Mouse (Mus musculus) activated CD4-positive, CD25-positive, alpha-beta regulatory T cell, adult 4 months (primary cell): ENCODE measurements around the gene Nav2. TPM values are rescaled to one million over a fixed set of nuclear protein-coding genes. Genes with fewer than 3 reads are reported as not detected.

Experiments
- ATAC-seq: one replicate; pipeline ENCODE4 v1.8.0; 2017
- polyA plus RNA-seq, 2 experiments: library from polyadenylated mRNA; unstranded; fragments of 100-300 nt; shearing (Covaris generic); gene quantifications; one replicate each; pipeline ENCODE4 v1.2.1; 2017

The Nav2 gene
- polyA plus RNA-seq, 2 experiments from 2014 or later = 14.2 to 16.6 TPM

DNA sequence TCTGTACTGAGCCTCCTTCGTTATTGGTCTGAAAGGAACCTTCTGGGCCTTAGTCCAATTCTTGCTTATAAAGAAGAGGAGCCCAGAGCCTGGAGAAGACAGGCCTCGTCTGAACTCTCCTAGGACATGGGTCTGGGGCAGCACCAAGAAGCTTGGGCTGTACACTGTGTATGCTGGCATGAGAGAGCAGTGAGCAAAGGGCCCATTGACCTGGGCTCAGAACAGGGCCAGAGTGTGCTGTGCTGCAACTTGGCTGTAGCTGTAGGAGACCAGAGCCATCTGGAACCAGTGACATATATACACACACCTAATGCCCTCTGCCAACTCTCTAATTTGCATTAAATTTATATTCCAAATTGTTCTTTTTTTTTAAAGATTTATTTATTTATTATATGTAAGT, 621.0 kb downstream of the Nav2 start:
- ATAC-seq = no peak

DNA sequence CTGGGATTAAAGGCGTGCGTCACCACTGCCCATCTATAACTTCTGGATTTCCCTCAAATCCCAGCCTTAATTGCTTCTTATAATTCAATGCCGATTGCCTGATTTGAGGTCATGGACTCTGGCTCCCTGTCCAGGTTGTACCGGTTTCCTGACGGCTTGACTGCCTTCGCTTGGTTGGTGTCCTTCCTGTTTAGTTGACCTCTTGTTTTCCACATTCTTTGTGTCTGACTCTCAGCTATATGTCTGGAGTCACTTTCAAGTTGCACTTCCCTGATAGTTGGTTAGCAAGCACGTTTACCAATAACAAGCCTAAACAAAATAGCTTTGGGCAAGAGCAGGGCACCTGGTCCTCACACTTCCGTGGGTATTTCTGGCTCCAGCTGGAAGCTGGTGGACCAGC, 625.1 kb downstream of the Nav2 start:
- no peak for ATAC-seq

- no peak for ATAC-seq
Observed at GRCm38 (mm10) chr7:49534208-49534607, 625.7 kb downstream of the Nav2 start.

GRCm38 (mm10) chr7:49538360-49538759, 629.8 kb downstream of the Nav2 start:
- no peak for ATAC-seq

DNA sequence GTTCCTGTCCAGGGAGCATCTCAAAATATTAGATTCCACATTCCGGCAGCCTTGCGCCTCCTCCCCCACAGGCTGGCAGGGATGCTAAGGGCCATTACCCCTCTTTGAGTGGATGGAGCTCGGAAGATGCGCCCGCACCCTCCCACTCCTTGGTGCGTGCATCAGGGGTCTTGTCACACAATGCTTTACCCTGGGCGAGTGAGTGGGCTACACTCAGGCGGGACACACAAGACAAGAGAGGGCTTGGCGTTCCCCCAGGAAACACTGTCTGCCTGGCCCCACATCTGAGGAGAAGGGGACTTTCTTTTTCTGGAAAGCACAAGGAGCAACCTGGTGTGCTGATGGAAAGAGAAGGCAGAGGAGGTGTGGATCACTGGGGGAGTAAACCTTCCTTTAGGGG, 631.7 kb downstream of the Nav2 start:
- ATAC-seq = no peak

DNA sequence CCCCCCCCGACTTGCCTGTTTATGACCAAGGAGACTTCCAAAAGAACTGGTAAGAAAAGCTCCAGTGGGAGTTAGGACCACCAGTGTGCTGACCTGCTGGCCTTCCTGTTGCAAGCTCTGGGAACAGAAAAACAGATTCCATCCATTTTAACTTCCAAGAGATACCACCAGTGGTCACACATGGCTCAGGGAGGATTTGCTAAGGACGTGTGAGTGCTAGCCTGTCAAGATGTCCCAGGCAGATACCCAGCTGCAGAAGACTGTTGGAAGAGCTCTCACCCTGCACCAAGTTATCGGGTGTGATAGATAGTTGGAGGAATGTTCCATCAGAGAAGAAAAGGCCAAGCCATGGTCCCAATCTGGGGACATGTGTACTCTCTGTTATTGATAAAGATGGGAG, 633.6 kb downstream of the Nav2 start:
- ATAC-seq = no peak

GRCm38 (mm10) chr7:49544775-49545705, 636.5 kb downstream of the Nav2 start:
- no peak for ATAC-seq

DNA sequence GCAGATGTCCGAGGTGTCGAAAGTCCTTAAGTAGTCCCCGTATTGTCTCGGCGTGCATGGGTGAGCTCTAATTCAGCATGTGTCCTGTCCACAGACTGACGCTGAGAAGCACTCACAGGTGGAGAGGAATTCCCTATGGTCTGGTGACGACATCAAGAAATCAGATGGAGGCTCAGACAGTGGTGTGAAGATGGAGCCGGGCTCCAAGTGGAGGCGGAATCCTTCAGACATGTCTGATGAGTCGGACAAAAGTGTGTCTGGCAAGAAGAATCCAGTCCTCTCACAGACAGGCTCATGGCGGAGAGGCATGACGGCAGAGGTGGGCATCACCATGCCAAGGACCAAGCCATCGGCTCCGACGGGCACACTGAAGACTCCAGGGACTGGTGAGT, 637.2 kb downstream of the Nav2 start:
- ATAC-seq = no peak

DNA sequence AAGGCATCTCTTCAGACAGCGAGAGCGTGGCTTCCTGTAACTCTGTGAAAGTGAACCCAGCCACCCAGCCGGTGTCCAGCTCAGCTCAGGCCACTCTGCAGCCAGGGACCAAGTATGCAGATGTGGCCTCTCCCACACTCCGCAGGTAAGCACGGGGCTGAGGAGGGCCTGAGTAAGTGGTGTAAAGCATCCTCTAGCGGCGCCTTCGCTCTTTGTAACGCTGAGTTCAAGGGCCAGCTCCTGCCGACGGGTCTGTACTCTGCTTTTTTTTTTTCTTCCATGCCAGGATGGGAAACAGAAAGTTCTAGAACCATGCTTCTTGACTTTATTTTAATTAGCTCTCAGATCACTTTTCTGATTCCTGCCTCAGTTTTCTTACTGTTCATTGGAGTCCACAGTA, 639.9 kb downstream of the Nav2 start:
- ATAC-seq = no peak

DNA sequence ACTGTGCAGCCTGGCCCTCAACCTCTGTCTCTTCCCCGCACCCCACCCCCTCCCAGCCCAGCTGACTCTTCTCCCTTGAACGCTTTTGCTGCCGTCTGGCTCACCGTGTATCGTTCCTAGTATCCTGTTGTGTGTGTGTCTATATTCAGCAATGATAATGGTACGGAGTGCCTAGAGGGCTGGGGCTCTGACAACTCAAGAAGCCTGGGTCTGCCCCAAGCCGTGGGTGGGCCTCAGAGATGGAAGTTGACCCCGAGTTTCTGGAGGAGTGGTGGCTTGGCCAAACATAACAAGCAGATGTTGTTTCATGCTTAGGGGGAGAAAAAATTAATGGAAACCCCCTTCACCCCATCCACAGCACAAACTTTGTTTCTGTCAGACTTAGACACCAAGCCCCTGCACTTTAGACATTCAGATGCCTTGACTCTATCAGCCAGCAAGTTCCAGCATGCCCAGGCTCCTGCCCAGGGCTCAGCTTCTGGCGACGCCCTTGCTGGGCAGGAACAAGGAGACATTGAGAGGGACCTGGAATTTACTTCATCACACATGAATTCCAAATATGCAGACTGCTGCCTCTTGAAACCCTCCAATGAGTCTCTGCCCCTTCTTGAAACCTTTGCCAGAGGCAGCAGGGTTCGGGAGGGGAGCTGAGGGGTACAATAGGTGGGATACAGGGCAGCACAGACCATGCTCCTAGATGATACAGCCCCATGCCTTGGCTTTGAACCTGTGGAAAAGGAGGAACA, 644.9 kb downstream of the Nav2 start:
- no peak for ATAC-seq

DNA sequence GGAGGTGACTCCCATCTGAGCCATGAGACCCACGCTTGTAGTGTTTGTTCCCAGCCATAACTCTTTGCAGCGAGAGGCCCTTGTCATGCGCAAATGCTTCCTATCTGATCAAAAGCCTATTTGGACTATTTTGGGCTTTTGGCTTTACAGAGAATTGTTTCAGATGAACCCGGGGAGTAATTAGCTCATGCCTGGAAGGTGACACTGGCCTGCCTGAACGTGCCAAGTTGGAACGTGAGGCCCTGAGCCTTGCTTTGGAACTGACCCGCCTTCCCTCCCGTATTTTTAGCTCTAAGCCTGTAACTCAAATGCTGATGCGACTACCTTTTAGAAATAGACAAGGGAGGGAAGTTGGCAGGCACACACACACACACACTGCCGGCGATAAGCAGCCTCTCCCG, 649.7 kb downstream of the Nav2 start:
- ATAC-seq = no peak

GRCm38 (mm10) chr7:49558895-49559294, 650.4 kb downstream of the Nav2 start:
- no peak for ATAC-seq

GRCm38 (mm10) chr7:49560012-49560411, 651.5 kb downstream of the Nav2 start:
- no peak for ATAC-seq

DNA sequence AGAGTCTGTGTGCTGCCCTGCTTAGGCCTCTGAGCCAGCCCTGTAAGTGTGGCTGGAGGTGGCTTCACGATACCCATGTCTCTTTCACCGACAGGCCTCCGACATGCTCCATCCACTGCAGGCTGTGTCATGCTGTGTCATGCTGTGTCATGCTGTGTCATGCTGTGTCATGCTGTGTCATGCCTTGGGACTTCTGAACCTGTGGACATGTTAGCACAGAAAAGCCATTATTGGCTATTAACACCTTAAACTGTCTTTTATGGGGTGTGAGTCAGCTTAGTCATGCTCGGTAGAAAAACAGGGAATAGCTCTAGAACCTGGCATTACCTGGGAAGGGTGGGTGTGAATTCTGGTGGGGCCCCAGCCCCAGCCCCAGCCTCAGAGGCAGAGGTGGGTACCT, 653.9 kb downstream of the Nav2 start:
- ATAC-seq = no peak

GRCm38 (mm10) chr7:49562851-49563250, 654.3 kb downstream of the Nav2 start:
- no peak for ATAC-seq

DNA sequence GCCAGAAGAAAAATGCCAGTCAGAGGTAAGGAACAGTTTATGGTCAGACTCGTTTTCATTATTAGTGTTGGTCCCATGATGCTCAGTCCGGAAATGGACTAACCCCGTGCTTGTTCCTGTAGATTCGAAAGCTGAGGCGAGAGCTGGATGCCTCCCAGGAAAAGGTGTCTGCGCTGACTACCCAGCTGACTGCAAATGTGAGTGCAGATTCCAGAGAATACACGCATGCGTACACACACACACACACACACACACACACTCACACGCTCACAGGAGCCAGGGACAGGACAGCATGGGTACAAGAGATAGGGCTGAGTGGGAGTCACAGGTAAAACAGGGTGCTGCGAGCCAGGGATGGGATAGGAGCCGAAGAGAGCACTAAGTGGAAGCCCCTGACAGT, 656.6 kb downstream of the Nav2 start:
- no peak for ATAC-seq

GRCm38 (mm10) chr7:49565798-49566197, 657.3 kb downstream of the Nav2 start:
- ATAC-seq = no peak

DNA sequence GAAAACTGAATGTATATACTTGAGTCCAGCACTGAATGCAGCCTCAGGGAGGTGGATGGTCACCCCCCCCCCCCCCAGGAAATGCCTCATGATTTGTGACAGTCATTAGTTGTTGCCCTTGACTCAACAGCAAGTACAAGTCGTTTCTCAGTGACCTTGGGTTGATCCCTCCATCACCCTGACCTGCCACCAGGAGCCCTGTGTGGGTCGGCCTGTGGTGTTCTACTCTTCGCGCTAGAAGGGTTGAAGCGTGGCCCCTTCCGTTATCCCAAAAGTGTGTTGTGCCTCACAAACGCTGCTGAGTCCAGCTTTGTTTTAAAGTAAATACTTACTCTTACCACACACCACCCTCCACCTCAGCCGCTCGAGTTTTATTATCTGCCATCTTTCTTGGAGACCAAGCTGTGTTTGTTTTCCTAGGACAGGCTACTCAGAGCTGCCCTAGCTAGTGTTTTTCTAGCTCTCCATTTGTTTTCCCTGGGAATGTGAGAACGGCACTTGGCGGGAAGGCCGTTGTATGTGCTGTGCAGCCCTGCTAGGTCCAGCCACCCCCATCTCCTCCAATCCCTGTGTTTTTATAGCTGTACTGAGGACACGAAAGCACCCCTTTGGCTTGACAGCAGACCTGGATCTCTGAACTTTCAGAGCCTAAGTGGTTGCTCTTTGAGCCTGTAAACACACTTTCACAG, 659.0 kb downstream of the Nav2 start:
- ATAC-seq = no peak

- ATAC-seq = no peak
Observed at GRCm38 (mm10) chr7:49569646-49570045, 661.1 kb downstream of the Nav2 start.

- no peak for ATAC-seq
Observed at GRCm38 (mm10) chr7:49571606-49572005, 663.1 kb downstream of the Nav2 start.

DNA sequence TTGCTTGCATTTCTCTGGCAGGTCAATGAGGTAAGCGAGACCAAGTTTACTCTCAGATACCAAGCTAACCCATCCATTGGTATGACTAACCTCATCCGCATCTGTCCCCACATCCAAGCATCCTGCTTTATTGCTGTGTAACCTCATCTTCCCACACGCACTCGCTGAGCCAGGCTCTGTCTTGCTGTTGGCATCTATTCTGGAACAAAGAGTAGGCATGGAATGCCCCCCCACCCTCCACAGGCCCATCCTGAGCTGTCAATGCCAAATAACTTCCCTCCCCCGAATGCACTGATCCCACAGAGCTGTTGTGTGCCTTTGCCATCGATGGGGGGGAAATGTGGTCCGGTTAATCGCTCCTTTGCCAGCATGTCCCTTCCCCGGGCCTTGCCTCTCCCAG, 666.7 kb downstream of the Nav2 start:
- no peak for ATAC-seq

DNA sequence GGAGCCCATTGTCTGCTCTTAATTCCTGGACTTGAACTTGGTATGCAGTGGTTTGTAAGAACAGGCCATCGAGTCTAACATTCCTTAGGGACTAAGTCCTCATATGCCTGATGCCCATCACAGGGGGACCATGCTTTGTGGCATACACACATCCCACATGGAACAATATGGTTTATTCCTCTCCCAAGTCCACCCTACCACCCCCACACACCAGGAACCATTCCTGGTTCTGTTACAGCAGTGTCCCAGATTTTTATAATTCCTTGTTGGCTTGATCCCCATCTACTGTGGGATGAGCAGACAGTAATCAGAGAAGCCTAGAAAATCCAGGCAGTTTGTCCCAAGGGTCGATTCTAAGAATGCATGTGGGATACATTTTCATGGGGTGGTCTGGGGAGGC, 668.6 kb downstream of the Nav2 start:
- ATAC-seq = no peak

DNA sequence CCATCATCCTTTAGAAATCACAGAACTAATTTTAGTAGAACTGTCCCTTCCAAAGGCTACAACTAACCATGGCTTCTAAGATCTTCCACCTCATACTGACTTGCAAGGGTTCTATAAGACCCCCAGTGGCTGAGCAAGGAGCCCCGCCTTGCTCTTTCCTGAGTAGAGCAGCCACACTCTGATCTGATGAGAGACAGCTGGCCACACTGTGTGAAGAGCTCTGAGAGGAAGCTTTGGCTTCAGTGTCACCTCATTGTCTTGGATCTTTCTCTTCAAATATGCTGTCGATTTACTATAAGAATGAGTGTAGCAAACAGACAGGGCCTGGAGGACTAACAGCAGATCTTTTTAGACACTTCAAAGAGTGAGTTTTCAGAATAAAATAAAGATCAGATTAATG, 673.4 kb downstream of the Nav2 start:
- ATAC-seq = no peak
